Mouse (Mus musculus) kidney, adult 9 months (tissue): ENCODE data around the gene 4930568D16Rik.
A peak's percentile ranks its signal among the peaks of the same experiment; 100 is the strongest.

Source experiments
- DNase-seq: peaks from one replicate; pipeline ENCODE4 v3.0.0; 2022

Gene 4930568D16Rik

DNA sequence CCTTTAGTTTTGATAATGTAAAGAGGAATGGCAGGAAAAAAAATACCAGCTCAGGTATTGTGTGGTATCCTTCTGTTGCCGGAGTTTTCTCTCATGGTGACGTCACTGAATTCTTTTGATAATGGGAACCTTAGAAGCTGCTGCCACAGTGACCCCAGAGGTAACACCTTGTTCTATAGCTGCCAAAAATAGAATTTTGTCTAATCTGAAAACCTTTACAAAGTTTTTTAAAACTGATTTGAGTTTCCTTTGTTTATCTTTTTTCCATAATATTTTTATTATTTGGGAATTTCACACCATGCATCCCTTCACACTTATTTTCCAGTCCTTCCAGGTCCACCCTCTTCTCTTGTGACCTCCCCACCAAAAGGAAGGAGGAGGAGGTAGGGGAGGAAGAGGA lies at the start of gene 4930568D16Rik:
4930568D16Rik (minus strand) TSS at position 101 of the 400 bp plus-strand sequence.
- no peak for DNase-seq

DNA sequence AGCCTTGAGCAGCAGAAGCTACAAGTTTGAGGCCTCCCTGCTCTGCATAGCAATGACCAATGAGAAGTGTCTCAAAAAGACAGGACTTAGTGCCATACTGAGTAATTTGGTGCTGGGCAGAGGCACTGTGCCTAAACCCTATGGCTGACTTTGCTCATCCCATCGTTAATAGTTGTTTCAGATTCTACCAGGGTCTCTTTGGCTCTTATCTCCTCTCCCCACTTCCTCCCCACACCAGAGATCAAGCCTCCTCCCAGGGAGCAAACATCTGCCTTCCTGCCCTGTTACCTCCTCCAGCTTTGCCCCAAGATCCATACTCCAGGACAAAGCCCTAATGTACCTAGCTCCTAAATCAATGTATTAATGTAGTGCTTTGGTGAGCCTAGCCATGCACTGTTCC lies 49.7 kb upstream of the 4930568D16Rik start:
- DNase-seq, result no peak

DNA sequence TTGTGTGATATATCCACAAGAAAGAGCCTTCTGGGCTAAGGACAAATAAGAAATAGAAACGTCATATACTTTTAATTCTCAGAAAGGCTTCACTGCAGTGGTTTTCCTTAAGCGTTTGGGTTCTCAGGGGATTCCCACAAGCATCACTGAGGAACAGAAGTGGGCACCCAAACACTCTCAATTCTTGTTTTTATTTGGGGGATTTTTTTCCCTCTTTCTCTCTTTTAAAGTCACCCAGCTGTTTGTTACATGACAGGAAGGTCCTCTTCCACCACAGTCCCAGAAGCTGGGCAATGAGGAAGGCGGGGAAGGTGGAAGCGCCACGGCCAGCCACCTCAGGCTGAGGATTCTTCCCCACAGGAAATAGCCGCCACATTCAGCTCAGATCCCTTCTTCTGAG lies 48.9 kb upstream of the 4930568D16Rik start:
- no peak for DNase-seq

DNA sequence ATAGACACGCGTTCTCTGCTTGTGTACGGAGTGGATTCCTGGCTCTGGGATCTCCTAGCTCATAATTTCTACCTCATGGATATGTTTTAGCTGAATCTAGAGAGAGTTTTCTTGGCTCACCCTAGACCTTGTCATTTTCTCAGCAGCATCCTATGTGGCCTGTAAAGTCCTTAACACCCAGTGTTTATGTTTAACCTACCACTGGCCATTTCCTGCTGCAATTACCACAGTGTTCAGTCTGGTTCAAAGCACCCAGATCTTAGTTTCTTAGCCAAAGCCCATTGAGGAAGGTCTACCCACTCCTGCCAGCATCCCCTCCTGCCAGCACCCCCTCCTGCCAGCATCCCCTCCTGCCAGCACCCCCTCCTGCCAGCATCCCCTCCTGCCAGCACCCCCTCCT lies 45.3 kb upstream of the 4930568D16Rik start:
- no peak for DNase-seq

DNA sequence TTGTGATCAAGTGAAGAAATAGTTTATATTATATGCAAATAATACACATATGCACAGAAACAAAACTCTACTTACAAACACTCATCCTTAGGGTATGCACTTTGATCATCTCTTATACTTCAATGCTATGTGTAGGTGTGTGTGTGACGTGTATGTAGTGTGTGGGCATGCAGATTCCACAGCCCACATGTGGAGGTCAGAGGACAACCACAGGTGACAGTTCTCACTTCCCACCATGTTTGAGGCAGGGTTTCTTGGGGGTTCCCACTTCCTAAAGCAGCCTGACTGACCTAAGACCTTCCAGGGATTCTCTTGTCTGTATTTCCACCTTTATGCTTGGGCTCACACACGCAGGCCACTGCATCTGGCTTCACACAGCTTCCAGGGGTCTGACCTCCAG lies 44.7 kb upstream of the 4930568D16Rik start:
- DNase-seq, result no peak

DNA sequence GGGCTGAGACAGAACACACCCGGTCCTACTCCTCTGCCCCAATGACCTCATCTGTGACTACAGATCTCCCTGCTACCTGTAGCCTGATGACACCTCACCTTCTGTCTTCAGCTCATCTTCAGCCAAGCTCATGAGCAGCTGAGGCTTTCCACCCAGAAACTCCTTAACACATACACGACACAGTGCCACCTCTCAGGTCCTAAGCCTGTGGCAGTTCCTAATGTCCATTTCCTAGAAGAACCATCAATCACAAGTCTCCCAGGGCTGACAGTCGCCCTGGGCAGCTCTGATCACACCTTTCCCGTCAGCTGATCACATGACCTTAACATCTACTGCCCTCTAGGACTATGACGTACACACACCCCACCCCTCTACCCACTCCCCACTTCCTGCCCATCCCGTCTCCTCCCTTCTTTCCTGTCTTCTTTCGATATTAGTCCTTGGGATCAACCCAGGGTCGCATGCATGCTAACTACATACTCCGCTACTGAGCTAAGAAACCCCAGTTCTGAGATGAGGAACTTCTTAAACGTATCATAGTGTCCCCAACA lies 44.2 kb upstream of the 4930568D16Rik start:
- DNase-seq, result no peak

DNA sequence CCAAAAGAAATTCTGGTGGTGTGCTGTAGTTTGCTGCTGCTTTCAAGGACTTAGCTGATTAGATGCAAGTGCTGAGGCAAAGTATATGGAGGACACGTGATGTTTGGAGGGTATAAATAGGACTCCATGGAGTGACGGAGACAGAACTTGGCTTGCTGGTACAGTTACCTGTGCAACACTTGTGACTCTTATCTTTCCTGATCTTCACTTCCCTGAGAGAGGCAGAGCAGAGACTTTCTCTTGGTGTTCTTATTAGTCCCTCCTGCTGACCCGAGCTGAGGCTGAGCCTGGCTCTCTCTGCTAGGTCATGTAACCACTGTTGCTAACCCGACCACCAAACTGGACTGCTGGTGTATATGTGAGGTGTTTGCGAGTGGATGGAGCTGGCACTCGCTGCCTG lies 41.9 kb upstream of the 4930568D16Rik start:
- no peak for DNase-seq

DNA sequence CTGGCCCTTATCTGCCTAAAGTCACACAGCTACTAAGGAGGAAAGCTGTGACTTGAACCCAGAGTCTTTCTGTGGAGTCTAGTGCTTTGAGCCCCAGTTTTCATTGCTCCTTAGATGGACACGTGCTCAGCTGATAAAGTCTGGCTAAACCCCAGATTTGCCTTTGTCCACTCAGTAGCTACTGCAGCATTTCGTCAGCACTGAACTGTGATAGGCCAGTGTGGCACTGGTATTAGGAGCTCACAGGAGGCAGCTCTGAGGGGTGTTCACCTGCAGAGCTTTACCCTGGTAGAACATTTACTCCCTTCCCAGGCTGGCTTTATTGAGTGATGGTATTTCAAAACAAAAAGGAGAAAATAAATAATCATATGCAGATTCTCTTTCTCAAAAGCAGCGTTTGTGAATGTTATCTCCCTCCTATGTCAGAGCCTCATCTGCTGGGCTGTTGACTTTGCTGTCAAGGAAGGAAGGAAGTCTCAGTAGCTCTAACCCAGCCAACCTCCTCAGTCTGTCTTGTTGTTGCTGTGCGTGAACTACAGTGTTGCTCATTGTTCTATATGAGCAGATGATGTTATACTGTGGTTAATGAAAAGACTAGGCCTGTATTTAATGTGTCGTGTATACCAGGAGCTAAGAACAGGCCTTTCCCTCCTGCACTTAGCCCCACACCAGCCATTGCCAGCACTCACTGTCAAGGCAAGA lies 41.0 kb upstream of the 4930568D16Rik start:
- DNase-seq, result no peak

DNA sequence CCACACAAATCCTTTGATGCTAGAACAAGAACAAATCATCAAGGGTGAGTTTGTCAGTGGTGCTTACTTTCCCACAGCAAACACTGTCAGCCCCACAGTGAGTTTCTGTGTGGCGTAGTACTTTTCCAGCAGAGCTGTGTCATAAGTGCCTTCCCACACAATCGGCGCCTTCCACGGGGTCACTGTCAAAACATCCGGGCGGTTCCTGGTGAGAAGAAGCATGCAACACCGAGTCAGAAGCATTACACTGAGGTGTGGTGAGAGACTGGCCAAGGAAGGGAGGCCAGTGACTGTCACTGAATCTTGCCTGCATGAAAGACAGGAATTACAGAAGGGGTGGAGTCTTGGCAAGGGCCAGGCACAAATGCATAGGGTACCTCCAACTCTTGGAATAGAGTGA lies 40.3 kb upstream of the 4930568D16Rik start:
- DNase-seq, result no peak

DNA sequence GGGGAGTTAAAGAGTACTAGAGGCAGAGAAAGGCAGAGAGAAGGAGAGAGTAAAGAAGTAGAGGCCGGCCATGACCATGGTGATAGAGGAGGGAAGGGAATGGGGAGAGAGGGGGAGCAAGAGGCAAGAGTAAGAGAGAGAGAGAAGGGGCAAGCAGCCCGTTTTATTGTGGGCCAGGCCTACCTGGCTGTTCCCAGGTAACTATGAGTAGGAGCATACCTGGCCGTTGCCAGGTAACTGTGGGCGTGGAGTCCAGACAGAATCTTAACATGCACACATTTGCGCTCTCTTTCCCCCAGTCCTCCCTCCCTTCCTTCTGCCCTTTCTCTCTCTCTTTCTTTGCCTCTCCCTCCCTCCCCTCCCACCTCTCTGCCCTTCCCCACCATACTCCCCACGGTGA lies 39.7 kb upstream of the 4930568D16Rik start:
- no peak for DNase-seq

DNA sequence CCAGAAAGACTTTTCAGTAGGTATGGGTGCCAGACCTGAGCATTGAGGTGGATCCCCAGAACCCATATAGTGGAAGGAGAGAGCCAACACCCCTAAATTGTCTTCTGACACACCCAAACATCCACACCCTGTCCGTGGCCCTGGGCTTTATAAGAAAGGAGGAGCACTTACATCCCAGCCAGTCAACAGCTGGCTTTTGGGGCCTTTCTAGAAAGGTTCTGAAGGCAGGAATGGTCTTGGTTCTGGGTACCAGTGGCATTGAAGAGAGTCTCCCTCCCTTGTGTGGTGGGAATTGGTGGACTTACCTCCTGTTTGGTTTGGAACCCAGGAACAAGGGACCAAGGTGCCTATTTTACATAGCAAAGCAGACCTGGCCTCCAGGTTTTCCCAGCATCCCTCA lies 39.1 kb upstream of the 4930568D16Rik start:
- no peak for DNase-seq

DNA sequence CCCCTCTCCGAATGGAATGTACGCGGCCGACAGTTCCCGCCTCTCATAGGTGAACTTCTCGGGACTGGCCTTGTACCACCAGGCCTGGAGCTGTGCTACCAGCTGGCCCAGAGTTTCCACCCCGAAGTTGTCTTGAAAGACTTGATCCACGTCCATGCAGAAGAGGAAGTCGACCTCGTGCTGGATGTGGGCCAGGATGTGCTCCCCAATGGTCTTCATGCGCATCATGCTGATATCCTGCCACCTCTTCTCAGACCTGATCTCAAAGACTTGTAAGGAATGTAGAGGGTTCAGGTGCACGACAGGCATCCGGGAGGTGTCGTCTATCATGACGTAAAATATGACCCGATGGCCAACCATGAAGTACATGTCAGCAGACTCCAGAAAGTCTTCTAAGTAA lies 34.9 kb upstream of the 4930568D16Rik start:
- DNase-seq, result no peak

DNA sequence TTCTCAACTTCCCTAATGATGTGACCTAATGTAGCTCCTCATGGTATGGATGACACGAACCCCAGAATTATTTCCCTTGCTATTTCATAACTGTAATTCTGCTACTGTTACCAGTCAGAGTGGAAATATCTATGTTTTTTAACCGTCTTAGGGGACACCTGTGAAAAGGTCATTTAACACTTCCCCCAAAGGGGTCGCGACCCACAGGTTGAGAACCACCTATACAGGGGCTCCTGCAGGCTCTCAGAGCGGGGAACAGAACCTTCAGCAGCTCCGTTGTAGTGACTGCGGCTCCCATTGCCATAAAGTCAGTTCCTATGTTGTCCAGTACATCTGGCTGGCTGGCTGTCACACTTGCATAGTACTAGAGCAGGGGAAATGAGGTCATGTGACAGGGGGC lies 33.2 kb upstream of the 4930568D16Rik start:
- DNase-seq, result no peak

DNA sequence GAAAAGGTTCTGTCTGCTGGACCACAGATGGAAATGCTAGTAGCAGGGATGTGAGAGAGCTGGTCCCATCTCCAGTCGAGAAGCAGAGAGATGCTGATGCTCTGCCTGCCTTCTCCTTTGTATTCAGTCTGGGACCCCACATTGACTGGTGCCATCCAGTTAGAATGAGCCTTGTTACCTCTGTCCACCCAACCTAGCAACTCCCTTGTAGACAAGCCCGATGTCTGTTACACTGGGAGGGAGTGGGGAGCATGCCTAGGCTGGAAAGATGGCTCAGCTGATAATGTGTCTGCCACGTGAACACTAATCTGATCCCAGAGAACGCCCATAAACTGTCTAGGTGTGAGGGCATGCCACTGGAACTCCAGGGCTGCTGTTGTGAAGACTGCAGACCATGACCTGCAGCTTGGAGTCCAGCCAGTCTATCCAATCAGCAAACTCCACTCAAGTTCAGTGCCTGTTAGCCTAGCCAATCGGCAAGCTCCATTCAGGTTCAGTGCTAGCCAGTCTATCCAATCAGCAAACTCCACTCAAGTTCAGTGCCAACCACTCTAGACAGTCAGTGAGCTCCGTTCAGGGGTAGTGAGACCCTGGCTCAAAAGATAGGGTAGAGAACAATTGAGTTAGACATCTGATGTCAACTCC lies 30.8 kb upstream of the 4930568D16Rik start:
- no peak for DNase-seq

DNA sequence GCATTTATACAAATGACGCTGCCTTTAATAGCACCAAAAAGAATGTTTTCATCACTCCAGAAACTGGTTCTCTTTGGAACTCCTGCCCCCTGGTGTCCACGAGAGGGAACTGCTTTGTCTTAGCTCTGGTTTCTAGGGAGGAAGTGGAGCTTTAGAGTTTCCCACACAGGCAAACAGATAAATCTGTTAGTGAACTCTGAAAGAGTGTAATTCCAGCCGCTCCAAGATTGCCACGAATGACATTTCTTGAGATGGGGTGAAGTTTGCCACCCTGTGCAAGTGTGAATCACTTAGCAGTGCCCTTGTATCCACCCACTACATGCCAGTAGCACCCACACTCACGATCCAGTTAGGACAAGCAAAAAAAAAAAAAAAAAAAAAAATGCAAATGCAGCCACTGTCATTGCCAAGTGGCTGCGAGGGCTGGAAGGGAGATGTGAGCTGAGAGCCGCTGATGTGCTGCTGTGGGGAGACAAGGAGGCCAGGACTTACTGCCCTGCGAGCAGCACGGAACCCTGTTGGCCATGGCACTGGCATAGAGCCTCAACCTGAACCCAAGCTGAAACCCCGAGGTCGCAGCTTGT lies 30.2 kb upstream of the 4930568D16Rik start:
- peak; percentile 64 for DNase-seq

DNA sequence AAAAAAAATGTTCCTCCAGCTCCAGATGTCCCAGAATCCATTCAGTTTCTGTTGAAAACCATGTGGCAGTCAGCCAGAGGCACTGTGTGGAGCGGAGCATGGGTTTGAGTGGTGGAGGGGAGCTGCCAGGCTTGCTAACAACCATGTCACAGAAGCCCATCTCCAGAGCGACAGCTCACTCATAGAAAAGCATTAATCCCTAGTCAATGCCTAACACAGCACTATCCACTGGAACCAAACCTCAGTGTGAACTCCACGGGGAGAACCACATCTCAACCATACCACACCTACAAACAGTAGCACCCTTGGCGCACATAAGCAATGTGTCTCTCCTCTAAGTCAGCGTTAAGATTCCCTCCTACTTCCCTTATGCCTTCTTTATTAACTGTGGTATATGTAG lies 29.6 kb upstream of the 4930568D16Rik start, which contains the start of gene 4930402F06Rik:
4930402F06Rik (minus strand) TSS at position 80 of the 400 bp plus-strand sequence.
- no peak for DNase-seq

DNA sequence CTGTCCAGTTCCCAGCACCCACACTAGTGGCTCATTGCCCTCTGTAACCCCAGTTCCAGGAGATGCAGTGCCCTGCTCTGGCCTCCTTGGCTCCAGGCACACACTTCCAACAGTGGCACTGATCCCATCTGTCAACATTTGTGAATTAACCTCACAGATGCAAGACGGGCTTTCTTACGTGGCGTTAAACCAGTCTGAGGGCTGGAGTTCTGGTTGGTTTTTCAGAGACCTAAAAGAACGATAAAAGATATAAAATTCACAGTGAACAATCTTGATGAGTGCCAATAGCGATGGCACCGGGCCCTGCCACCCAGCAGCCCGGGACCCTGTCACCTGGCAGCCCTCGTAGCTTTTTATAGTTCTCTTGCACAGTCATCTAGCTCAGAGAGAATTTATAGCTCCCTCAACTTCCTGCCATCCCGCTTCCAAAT lies 17.9 kb upstream of the 4930568D16Rik start:
- DNase-seq, result no peak

DNA sequence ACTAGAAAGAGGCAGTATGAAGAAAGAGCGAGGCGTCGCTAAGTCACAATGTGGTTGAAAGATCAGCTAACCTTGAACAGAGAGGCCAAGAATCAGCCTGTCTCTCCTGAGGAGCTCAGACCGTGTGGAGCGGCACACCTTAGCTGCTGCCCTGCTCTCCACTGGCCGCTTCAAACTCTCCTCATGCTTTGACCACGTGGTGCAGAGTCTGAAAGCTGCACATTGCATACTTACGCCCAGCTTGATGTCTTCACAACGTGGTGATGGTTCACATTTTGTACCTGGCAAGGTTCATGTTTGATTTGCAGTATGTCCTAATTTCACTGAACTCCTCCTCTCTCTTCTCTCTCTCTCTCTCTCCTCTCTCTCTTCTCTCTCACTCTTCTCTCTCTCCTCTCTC lies 11.8 kb upstream of the 4930568D16Rik start:
- no peak for DNase-seq

DNA sequence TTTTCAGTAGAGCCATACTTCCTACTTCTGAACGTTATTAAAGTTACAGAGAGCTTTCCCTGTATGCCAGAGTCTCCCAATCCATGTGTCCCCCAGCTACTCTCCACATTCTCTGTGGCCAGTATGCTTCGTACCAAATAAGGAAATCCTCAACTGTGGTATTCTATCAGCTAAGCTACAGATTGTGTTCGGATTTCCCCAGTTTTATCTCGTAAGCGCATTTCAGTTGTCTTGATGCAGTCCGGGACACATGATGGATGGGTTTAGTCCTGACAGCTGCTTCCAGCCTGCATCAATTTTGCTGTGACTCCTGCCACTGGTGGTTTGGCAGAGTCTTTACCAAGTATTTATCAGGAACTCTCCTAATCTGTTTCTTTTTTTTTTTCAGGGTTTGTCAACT lies 10.1 kb upstream of the 4930568D16Rik start:
- no peak for DNase-seq

DNA sequence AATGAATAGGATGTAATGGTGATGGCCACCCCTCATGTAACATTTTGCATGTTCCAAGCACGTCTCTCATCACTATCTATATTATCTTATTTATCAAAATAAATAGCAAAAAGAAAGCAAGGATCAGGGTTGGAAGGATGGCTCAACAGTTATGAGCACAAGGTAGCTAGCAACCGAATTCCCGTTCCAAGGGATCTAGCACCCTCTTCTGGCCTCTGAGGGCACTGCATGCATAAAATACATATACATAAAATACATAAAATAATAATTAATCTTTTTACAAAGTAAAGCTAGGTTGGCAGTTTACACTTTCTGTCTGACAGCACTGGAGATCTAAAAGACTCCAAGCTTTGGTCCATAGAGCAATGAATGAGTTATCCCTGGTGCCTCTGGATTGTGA lies 5.5 kb upstream of the 4930568D16Rik start:
- DNase-seq, result peak; percentile 19

DNA sequence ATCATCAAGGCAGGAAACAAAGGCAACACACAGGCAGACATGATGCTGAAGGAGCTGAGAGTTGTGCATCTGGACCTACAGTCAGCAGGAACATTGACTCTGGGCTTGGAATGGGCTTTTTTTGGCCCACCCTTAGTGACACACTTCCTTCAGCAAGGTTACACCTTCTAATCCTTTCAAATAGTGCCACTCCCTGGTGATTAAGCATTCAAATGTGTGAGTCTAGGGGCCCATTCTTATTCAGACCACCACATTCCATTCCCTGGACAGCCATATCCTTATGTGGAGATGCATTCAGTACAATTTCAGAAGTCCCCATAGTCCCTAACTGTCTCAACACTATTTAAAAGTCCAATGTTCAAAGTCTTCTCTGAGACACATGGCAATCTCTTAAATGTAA lies 3.2 kb upstream of the 4930568D16Rik start:
- no peak for DNase-seq

DNA sequence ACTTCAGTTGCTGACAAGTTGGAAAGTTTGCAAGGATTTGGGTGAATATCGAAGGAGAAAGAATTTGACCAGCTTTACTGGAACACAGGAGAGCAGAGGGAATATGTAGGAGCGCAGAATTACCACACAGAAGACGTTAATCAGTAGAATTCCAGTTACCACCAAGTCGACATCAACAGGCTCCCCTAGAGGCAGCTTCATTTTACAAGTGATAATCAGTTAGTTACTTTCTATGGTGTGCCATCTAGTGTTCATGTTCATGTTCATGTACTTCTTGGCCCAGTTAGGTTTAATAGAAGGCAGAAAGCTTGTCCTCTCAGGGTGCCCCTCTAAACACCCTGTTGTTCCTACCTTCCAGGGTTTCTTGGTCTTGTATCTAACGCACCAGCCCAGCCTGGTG lies 18.3 kb downstream of the 4930568D16Rik start:
- peak; percentile 50 for DNase-seq

DNA sequence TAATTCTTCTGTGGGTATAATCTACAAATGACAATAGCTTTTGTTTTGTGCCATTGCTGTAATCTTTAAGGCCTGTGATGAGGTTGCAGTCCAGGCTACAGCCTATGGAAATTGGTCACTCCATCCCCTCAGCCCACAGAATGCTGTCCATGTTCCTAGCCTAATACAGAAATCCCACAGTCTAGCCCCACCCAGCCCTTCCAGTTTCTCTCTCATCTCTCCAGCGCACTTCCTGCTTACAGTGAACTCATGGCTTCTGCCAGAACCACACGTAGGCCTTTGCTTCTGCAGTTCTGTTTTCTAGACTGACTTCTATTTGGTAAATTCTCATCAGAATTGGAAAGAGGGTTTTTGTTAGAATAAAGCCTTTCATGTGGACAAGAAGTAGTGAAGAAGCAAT lies 21.5 kb downstream of the 4930568D16Rik start:
- no peak for DNase-seq

DNA sequence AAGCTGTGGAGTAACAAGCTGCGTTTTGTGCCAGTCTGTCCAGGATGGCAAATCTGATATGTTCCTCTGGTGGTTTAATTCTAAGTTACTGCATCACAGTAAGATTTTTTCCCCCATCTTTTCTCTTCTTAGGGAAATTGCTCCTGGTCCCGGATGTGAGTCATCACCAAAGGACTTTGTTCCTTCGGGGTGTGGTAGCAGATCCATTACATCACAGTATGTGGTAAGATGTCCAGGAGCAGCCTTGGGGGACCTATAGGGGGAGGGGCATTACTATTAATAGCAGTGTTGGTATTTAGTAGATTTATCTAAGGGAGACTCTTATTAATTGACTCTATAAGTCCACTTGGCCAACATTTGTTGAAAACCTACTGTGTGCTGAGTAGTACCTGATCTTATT lies 24.9 kb downstream of the 4930568D16Rik start:
- DNase-seq, result no peak
